Mouse (Mus musculus) neutrophil, adult 5-6 weeks (primary cell): Measurements from ENCODE around the gene Ggn. TPM values are rescaled to one million over a fixed set of nuclear protein-coding genes. Genes with fewer than 3 reads are reported as not detected.
"Not testable (repeated sequence)": the region's sequence is repeated elsewhere in the genome, so short reads cannot be mapped to it uniquely, and the experiment has no call there.

Source experiments
- ATAC-seq: fragments of 151-379, 151-347 bp; 2 replicates; pipeline ENCODE4 v1.8.0; 2017; ENCODE audit warnings: mild to moderate bottlenecking, moderate TSS enrichment; ENCODE audit not compliant: insufficient number of reproducible peaks, poor library complexity, low FRiP score, severe bottlenecking; ENCODE audit errors: extremely low read depth
- total RNA-seq: library from RNA; stranded (forward); fragments of 200-1000 nt; gene quantifications from 2 replicates; pipeline ENCODE4 v1.2.3, GENCODE M21; 2017

Ggn gene
- total RNA-seq, 1 experiment from 2014 or later: 0.47 TPM

- not testable (repeated sequence) for ATAC-seq
These were observed 24.2 kb downstream of the Ggn start for GRCm38 (mm10) chr7:29194230-29194629.

GRCm38 (mm10) chr7:29202577-29202976 is 32.6 kb downstream of the Ggn start:
- no peak for ATAC-seq

GRCm38 (mm10) chr7:29211013-29211412 is 41.0 kb downstream of the Ggn start:
- peak; percentile 24; the same call in 1 of the 2 replicates for ATAC-seq

- peak; percentile 65 for ATAC-seq
These were observed 41.6 kb downstream of the Ggn start for GRCm38 (mm10) chr7:29211415-29212198.

GRCm38 (mm10) chr7:29212199-29212765 is 42.3 kb downstream of the Ggn start:
- no peak for ATAC-seq

GRCm38 (mm10) chr7:29212775-29213560 is 43.0 kb downstream of the Ggn start:
- not testable (repeated sequence) for ATAC-seq

GRCm38 (mm10) chr7:29213675-29214082 is 43.7 kb downstream of the Ggn start, which contains the start of gene Catsperg1:
Gene Catsperg1, minus strand, starts transcription at chr7:29214035.
- ATAC-seq: no peak

GRCm38 (mm10) chr7:29214236-29214635 is 44.2 kb downstream of the Ggn start:
- ATAC-seq: no peak

GRCm38 (mm10) chr7:29214846-29215245 is 44.8 kb downstream of the Ggn start:
- no peak for ATAC-seq

Other genes starting within 250 kb of the Ggn start
- 29.7 and 36.4 TPM in 2 replicates for gene Actn4, start 207.9 kb upstream of the Ggn start, total RNA-seq
- gene Eif3k, start 188.3 kb upstream of the Ggn start, total RNA-seq: 191 and 195 TPM in 2 replicates
- gene Map4k1, start 188.2 kb upstream of the Ggn start, total RNA-seq: 132 and 154 TPM in 2 replicates
- 0.61 and 1.0 TPM in 2 replicates for gene Ryr1, start 45.0 kb upstream of the Ggn start, total RNA-seq
- gene Rasgrp4, start 35.4 kb upstream of the Ggn start, total RNA-seq: 108 and 138 TPM in 2 replicates
- 23.3 and 26.8 TPM in 2 replicates for gene Fam98c, start 14.0 kb upstream of the Ggn start, total RNA-seq
- 0.58 and 0.98 TPM in 2 replicates for gene Spred3, start 201 bp downstream of the Ggn start, total RNA-seq
- gene Psmd8, start 10.5 kb downstream of the Ggn start, total RNA-seq: 122 and 123 TPM in 2 replicates
- gene Catsperg1, start 43.8 kb downstream of the Ggn start, total RNA-seq: 0.98 and 3.6 TPM in 2 replicates
- 1.7 and 3.7 TPM in 2 replicates for gene Kcnk6, start 62.3 kb downstream of the Ggn start, total RNA-seq
- 4.4 and 5.2 TPM in 2 replicates for gene Yif1b, start 68.1 kb downstream of the Ggn start, total RNA-seq
- 2.4 and 2.8 TPM in 2 replicates for gene 2200002D01Rik, start 78.3 kb downstream of the Ggn start, total RNA-seq
- gene Spint2, start 111.7 kb downstream of the Ggn start, total RNA-seq: 14.1 and 14.3 TPM in 2 replicates
- not detected in 2 replicates for gene Ppp1r14a, start 119.1 kb downstream of the Ggn start, total RNA-seq
- gene Dpf1, start 133.7 kb downstream of the Ggn start, total RNA-seq: not detected in 2 replicates